Mouse (Mus musculus): ENCODE data around the gene Prrt4.

DNA sequence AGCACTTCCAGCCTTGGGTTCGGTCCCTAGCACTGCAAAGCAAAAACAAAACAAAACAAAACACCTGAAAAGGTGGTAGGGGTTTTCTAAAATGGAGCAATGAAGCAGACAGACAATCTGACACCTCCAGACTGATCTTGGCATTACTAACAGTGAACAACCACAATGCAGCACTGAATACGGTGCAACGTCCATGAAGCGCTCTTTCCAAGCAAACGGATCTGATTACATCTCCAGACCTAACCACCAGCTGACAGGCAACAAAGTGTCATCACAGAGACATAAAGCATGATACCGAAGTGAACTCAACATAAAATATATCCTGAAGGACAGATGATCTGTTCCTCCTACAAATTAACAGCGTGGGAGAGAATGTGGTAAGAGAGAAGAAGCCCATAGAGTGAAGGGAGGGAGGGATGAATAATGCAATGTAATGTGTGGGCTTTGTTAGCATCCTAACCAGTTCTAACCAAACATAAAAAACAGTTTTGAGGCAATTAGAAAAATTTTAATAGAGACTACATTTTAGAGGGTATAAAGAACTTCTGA is 52.4 kb downstream of the Prrt4 start:
- no peak for TF ChIP-seq CTCF (IDR thresholded peaks at IDR 0.05)
- no peak for TF ChIP-seq POLR2A (IDR thresholded peaks at IDR 0.05; ENCODE audit: insufficient read depth, low read depth, low read length)
- TF ChIP-seq EP300 (IDR thresholded peaks at IDR 0.05; ENCODE audit: insufficient read depth, low read depth, low read length): no peak

All from heart, adult 2 months (tissue).